Mouse (Mus musculus): ENCODE results near the gene Fam174b.

DNA sequence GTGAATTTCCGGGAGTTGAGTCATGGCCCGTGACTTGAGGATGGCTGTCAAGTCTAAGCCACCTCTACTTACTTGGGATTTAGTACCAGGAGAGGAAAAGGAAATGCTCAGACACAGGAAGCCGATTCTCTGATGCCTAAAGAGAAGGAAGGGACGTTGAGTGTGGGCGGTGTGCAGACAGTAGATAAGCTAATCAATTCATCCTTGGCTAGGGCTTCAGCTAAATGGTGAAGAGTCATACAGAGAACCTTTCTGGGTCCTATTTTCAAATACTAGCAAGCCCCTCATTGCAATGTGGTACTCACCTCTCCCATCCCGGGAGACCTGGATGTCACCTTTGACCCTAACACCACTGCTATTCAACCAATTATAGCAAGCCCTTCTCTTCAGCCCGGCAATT is 71.3 kb downstream of the Fam174b start:
- TF ChIP-seq CTCF (IDR thresholded peaks at IDR 0.05; ENCODE audit: extremely low read depth, insufficient read depth, low read length) (no peak), POLR2A (IDR thresholded peaks at IDR 0.05; ENCODE audit: extremely low read depth, insufficient read depth, low read length) (no peak)

Data from cortical plate, adult 2 months (tissue).